Comparison of ENCODE assay signal across 15 mouse cellular contexts in genomic region chr14:74798063-74798890, GRCm38 (mm10).
A peak's percentile ranks its signal among the peaks of the same experiment; 100 is the strongest.
DNase-seq lines count a peak whose midpoint lies in the region; ATAC-seq and TF ChIP-seq lines count a peak whose summit lies in the region.
"Had no signal": no experiment of that assay in that cellular context is flagged by ENCODE, and none has a peak within 500 bp of the region (broad histone marks: within the 10 kb centered on the region; RNA-seq: fewer than 3 reads in every experiment).

No protein-coding gene starts in this region.

- 85% methylated on average over 16 of the region's 16 CpGs for WGBS in heart, embryonic 12.5 days
- 67% methylated on average over 16 of the region's 16 CpGs for WGBS in hindbrain, embryonic 11.5 days
- WGBS in midbrain, embryonic 10.5 days: 75% methylated on average over 16 of the region's 16 CpGs
- 38% methylated on average over 16 of the region's 16 CpGs for WGBS in neural tube, embryonic 14.5 days

- H3K36me3 ChIP-seq in heart, embryonic 12.5 days: peaks cover 57% of the 10 kb centered on the region
- no peaks in the 10 kb centered on the region for H3K36me3 ChIP-seq in hindbrain, embryonic 11.5 days (ENCODE audit: control insufficient read depth, insufficient read depth, low read length)
- peaks cover 18% of the 10 kb centered on the region for H3K36me3 ChIP-seq in midbrain, embryonic 10.5 days
- H3K36me3 ChIP-seq in neural tube, embryonic 14.5 days (ENCODE audit: control insufficient read depth, insufficient read depth, low read length): 0 out of 2 replicates have a peak, but pooled peaks cover 3% of the 10 kb centered on the region

- H3K4me1 ChIP-seq in heart, embryonic 12.5 days (replicated peaks): 0 out of 2 replicates have a peak, but pooled peaks cover under 1% of the 10 kb centered on the region
- H3K4me1 ChIP-seq in hindbrain, embryonic 11.5 days (replicated peaks; ENCODE audit: control insufficient read depth, insufficient read depth, low read length): peaks cover 8% of the 10 kb centered on the region; the same call in 1 of the 2 replicates
- peaks cover 10% of the 10 kb centered on the region for H3K4me1 ChIP-seq in midbrain, embryonic 10.5 days
- no peaks in the 10 kb centered on the region for H3K4me1 ChIP-seq in neural tube, embryonic 14.5 days (ENCODE audit: control insufficient read depth, insufficient read depth, low read length)
- H3K4me1 ChIP-seq: embryonic facial prominence, embryonic 15.5 days; lung, embryonic 15.5 days had no signal

- H3K9me3 ChIP-seq in heart, embryonic 12.5 days (replicated peaks): peaks cover 8% of the 10 kb centered on the region
- H3K9me3 ChIP-seq in hindbrain, embryonic 11.5 days (ENCODE audit: control insufficient read depth, low read length): no peaks in the 10 kb centered on the region
- peaks cover 12% of the 10 kb centered on the region for H3K9me3 ChIP-seq in midbrain, embryonic 10.5 days (replicated peaks)
- no peaks in the 10 kb centered on the region for H3K9me3 ChIP-seq in neural tube, embryonic 14.5 days (ENCODE audit: control insufficient read depth, low read length)
- H3K9me3 ChIP-seq: lung, embryonic 15.5 days had no signal

- DNase-seq in heart, adult 11 months: peak; percentile 22
- DNase-seq in hindbrain, embryonic 11.5 days (ENCODE audit: low spot score): peak; percentile 51
- DNase-seq in midbrain, embryonic 10.5 days (ENCODE audit: low spot score): peak; percentile 20
- DNase-seq in adrenal gland, postnatal 36 days: no peak
- no peak for DNase-seq in layer of hippocampus, adult 2 months (ENCODE audit: low spot score in 2 of 2)
- DNase-seq: cerebellum, adult 11 months; layer of hippocampus, adult 9-11 months; spleen, adult 18-20 months; thymus, postnatal 4 days had no signal

- no peaks in the 10 kb centered on the region for H3K27me3 ChIP-seq in heart, embryonic 12.5 days (replicated peaks)
- H3K27me3 ChIP-seq in hindbrain, embryonic 11.5 days (ENCODE audit: control insufficient read depth, insufficient read depth, low read length): no peaks in the 10 kb centered on the region
- H3K27me3 ChIP-seq in midbrain, embryonic 10.5 days (ENCODE audit: low read depth, poor library complexity, severe bottlenecking): no peaks in the 10 kb centered on the region
- no peaks in the 10 kb centered on the region for H3K27me3 ChIP-seq in neural tube, embryonic 14.5 days (ENCODE audit: control insufficient read depth, insufficient read depth, low read length)
- H3K27me3 ChIP-seq: embryonic facial prominence, embryonic 15.5 days; lung, embryonic 15.5 days had no signal

- no peak overlapping the region for H3K4me3 ChIP-seq in heart, embryonic 12.5 days
- no peak overlapping the region for H3K4me3 ChIP-seq in hindbrain, embryonic 11.5 days (ENCODE audit: low read depth, low read length)
- no peak overlapping the region for H3K4me3 ChIP-seq in midbrain, embryonic 10.5 days
- H3K4me3 ChIP-seq in neural tube, embryonic 14.5 days (ENCODE audit: low read depth, low read length): no peak overlapping the region
- H3K4me3 ChIP-seq in layer of hippocampus, adult 2 months: no peak overlapping the region
- H3K4me3 ChIP-seq: embryonic facial prominence, embryonic 15.5 days; lung, embryonic 15.5 days had no signal

- TF ChIP-seq CTCF in layer of hippocampus, adult 2 months (conservative IDR thresholded peaks at IDR 0.05): no peak

- no peak for ATAC-seq in heart, embryonic 12.5 days (ENCODE audit: insufficient number of reproducible peaks, low FRiP score)
- peak; percentile 92 for ATAC-seq in hindbrain, embryonic 11.5 days (ENCODE audit: low FRiP score)
- ATAC-seq in neural tube, embryonic 14.5 days (ENCODE audit: low read depth): peak; percentile 93
- no peak for ATAC-seq in megakaryocyte-erythroid progenitor cell, adult 5-6 weeks (replicated peaks; ENCODE audit: low FRiP score, low TSS enrichment, poor library complexity, severe bottlenecking)

- H3K9ac ChIP-seq in heart, embryonic 12.5 days: no peak overlapping the region
- no peak overlapping the region for H3K9ac ChIP-seq in hindbrain, embryonic 11.5 days (ENCODE audit: low read depth, low read length)
- no peak overlapping the region for H3K9ac ChIP-seq in neural tube, embryonic 14.5 days (replicated peaks; ENCODE audit: low read depth, low read length)
- H3K9ac ChIP-seq: embryonic facial prominence, embryonic 15.5 days; lung, embryonic 15.5 days had no signal

- H3K4me2 ChIP-seq in heart, embryonic 12.5 days: no peak overlapping the region
- H3K4me2 ChIP-seq in hindbrain, embryonic 11.5 days (replicated peaks; ENCODE audit: low read depth, low read length): no peak overlapping the region
- H3K4me2 ChIP-seq in neural tube, embryonic 14.5 days (ENCODE audit: low read depth, low read length): no peak overlapping the region
- H3K4me2 ChIP-seq: embryonic facial prominence, embryonic 15.5 days; liver, embryonic 11.5 days; lung, embryonic 15.5 days had no signal

- H3K27ac ChIP-seq in heart, embryonic 12.5 days (ENCODE audit: poor library complexity, severe bottlenecking): no peak overlapping the region
- peak overlapping the region; percentile 68 for H3K27ac ChIP-seq in hindbrain, embryonic 11.5 days (ENCODE audit: low read depth, low read length)
- peak overlapping the region; percentile 9; the same call in 1 of the 2 replicates for H3K27ac ChIP-seq in midbrain, embryonic 10.5 days (replicated peaks)
- H3K27ac ChIP-seq in neural tube, embryonic 14.5 days (ENCODE audit: low read depth, low read length): peak overlapping the region; percentile 6; the same call in 1 of the 2 replicates
- no peak overlapping the region for H3K27ac ChIP-seq in layer of hippocampus, adult 2 months
- H3K27ac ChIP-seq: embryonic facial prominence, embryonic 15.5 days; lung, embryonic 15.5 days had no signal

Comparison
In these comparisons a context has a peak if more than half of its experiments do, and no peak if none do; other contexts are left out.
1. DNase-seq: peak in heart, adult 11 months (single experiment), hindbrain, embryonic 11.5 days (single experiment) and midbrain, embryonic 10.5 days (single experiment); none in adrenal gland, postnatal 36 days (0 of 2) and layer of hippocampus, adult 2 months (0 of 2).
2. ATAC-seq: peak in hindbrain, embryonic 11.5 days (single experiment) and neural tube, embryonic 14.5 days (single experiment); none in heart, embryonic 12.5 days (single experiment) and megakaryocyte-erythroid progenitor cell, adult 5-6 weeks (single experiment).
3. H3K27ac ChIP-seq: peak in hindbrain, embryonic 11.5 days (single experiment), midbrain, embryonic 10.5 days (single experiment) and neural tube, embryonic 14.5 days (single experiment); none in heart, embryonic 12.5 days (single experiment) and layer of hippocampus, adult 2 months (single experiment).